Mouse (Mus musculus) right cerebral cortex, postnatal 4 days (tissue): ENCODE data around the gene Irf3.

ENCODE experiments used
- DNase-seq: peaks from one replicate; pipeline ENCODE4 v3.0.0-alpha.2; 2022

Irf3 gene

GRCm38 (mm10) chr7:45036702-45037101 lies 39.3 kb downstream of the Irf3 start:
- DNase-seq = no peak

GRCm38 (mm10) chr7:45037720-45038361 lies 40.4 kb downstream of the Irf3 start:
- peak; percentile 55 for DNase-seq

- no peak for DNase-seq
These were observed 41.0 kb downstream of the Irf3 start for GRCm38 (mm10) chr7:45038411-45038810.

- DNase-seq = no peak
These were observed 43.4 kb downstream of the Irf3 start for GRCm38 (mm10) chr7:45040851-45041250.

- DNase-seq = no peak
These were observed 45.9 kb downstream of the Irf3 start for GRCm38 (mm10) chr7:45043307-45043706.

- DNase-seq = no peak
These were observed 48.3 kb downstream of the Irf3 start for GRCm38 (mm10) chr7:45045741-45046140.

GRCm38 (mm10) chr7:45046853-45047350 lies 49.5 kb downstream of the Irf3 start:
- no peak for DNase-seq

- no peak for DNase-seq
These were observed 50.0 kb downstream of the Irf3 start for GRCm38 (mm10) chr7:45047491-45047890.

GRCm38 (mm10) chr7:45048001-45048890 lies 50.8 kb downstream of the Irf3 start:
- no peak for DNase-seq

GRCm38 (mm10) chr7:45048923-45049657 lies 51.6 kb downstream of the Irf3 start:
- DNase-seq = no peak

GRCm38 (mm10) chr7:45050945-45051600 lies 53.6 kb downstream of the Irf3 start:
- DNase-seq = peak; percentile 73

GRCm38 (mm10) chr7:45051601-45051974 lies 54.1 kb downstream of the Irf3 start:
- no peak for DNase-seq
